Mouse (Mus musculus): Measurements from ENCODE around the gene Nol4l. TPM values are rescaled to one million over a fixed set of nuclear protein-coding genes. Genes with fewer than 3 reads are reported as not detected.

The Nol4l gene
- polyA plus RNA-seq, 1 experiment from 2014 or later: 6.9 TPM

- H3K27ac ChIP-seq: 0 out of 2 replicates have a peak overlapping the region, but pooled peaks have one; percentile 39
- ATAC-seq (replicated peaks; ENCODE audit: insufficient number of reproducible peaks, insufficient read depth, low FRiP score, low read depth): no peak; the same call in 1 of the 2 replicates
- WGBS: 51% methylated on average over 12 of the region's 12 CpGs
Observed at GRCm38 (mm10) chr2:153453961-153454759, 75.6 kb downstream of the Nol4l start.

GRCm38 (mm10) chr2:153448519-153448918 is 81.3 kb downstream of the Nol4l start:
- 82% methylated on average over 6 of the region's 6 CpGs for WGBS
- Histone ChIP-seq H3K9me3 (replicated peaks) (no peaks in the 10 kb centered on the region), H3K27ac (no peak overlapping the region), H3K9ac (no peak overlapping the region), H3K27me3 (no peaks in the 10 kb centered on the region), H3K36me3 (no peaks in the 10 kb centered on the region), H3K4me2 (no peak overlapping the region), H3K4me3 (no peak overlapping the region), H3K4me1 (replicated peaks) (peaks cover 10% of the 10 kb centered on the region)
- no peak for ATAC-seq (replicated peaks; ENCODE audit: insufficient number of reproducible peaks, insufficient read depth, low FRiP score, low read depth)

More at GRCm38 (mm10) chr2:153453961-153454759, 75.6 kb downstream of the Nol4l start:
- H3K4me1 ChIP-seq (replicated peaks): peaks cover 39% of the 10 kb centered on the region
- no peaks in the 10 kb centered on the region for H3K9me3 ChIP-seq (replicated peaks)
- H3K9ac ChIP-seq: no peak overlapping the region
- H3K36me3 ChIP-seq: no peaks in the 10 kb centered on the region
- no peak overlapping the region for H3K4me3 ChIP-seq
- H3K4me2 ChIP-seq: no peak overlapping the region
- H3K27me3 ChIP-seq: no peaks in the 10 kb centered on the region

- H3K36me3 ChIP-seq: no peaks in the 10 kb centered on the region
- 84% methylated on average over 3 of the region's 3 CpGs for WGBS
- no peak overlapping the region for H3K27ac ChIP-seq
- H3K4me2 ChIP-seq: no peak overlapping the region
- peaks cover 16% of the 10 kb centered on the region for H3K4me1 ChIP-seq (replicated peaks)
- no peaks in the 10 kb centered on the region for H3K27me3 ChIP-seq
- H3K9me3 ChIP-seq (replicated peaks): no peaks in the 10 kb centered on the region
- no peak overlapping the region for H3K4me3 ChIP-seq
- H3K9ac ChIP-seq: no peak overlapping the region
- ATAC-seq (replicated peaks; ENCODE audit: insufficient number of reproducible peaks, insufficient read depth, low FRiP score, low read depth): no peak
Observed at GRCm38 (mm10) chr2:153447719-153448118, 82.1 kb downstream of the Nol4l start.

DNA sequence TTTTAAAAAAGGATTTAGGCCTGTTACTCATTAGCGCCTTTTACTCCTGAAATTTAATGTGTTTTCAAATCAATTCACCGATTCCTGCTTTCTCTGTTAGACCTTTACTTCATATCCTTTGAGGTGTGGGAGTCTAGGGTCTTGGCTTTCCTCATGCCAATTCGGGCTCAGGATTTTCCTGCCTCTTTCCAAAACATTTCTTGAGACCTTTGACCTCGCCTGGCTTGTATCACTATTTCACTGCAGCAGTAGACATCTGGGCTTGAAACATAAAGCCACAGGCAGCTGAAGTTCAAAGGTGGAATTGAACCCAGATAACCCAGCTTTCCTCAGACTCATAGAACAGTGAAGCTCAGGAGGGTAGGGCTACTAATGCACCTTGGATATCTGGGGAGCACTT is 83.3 kb downstream of the Nol4l start:
- Histone ChIP-seq H3K9me3 (replicated peaks) (no peaks in the 10 kb centered on the region), H3K4me3 (no peak overlapping the region), H3K27me3 (no peaks in the 10 kb centered on the region), H3K4me1 (replicated peaks) (peaks cover 28% of the 10 kb centered on the region), H3K4me2 (peak overlapping the region; percentile 96; the same call in 1 of the 2 replicates), H3K27ac (no peak overlapping the region), H3K36me3 (no peaks in the 10 kb centered on the region), H3K9ac (no peak overlapping the region)
- ATAC-seq (replicated peaks; ENCODE audit: insufficient number of reproducible peaks, insufficient read depth, low FRiP score, low read depth): no peak
- WGBS: 21% methylated on average over 4 of the region's 4 CpGs

DNA sequence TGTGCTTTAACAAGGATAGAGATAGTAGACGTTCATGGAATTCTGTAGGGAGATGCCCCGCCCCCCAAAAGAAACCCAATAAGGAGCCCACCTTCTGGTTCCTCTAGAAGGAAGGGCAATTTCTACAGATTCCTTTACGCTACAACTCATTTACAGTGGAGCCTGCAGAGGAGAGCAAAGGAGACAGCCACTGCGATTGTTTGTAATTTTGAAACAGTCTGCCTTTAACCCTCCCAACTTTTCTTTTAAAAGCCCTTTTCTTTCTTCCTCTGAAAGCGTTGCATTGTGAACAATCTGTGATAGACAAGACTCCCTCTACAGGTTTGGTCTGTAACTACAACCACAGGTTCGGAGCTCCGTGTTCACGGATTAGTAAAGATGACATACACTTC is 83.8 kb downstream of the Nol4l start:
- H3K4me1 ChIP-seq (replicated peaks): peaks cover 33% of the 10 kb centered on the region
- no peaks in the 10 kb centered on the region for H3K9me3 ChIP-seq (replicated peaks)
- peak overlapping the region; percentile 96 for H3K4me2 ChIP-seq
- H3K27ac ChIP-seq: peak overlapping the region; percentile 96; the same call in 1 of the 2 replicates
- peak overlapping the region; percentile 98 for H3K4me3 ChIP-seq
- H3K9ac ChIP-seq: peak overlapping the region; percentile 69
- ATAC-seq (replicated peaks; ENCODE audit: insufficient number of reproducible peaks, insufficient read depth, low FRiP score, low read depth): no peak
- WGBS: 0% methylated on average over 8 of the region's 8 CpGs
- no peaks in the 10 kb centered on the region for H3K36me3 ChIP-seq
- H3K27me3 ChIP-seq: no peaks in the 10 kb centered on the region

- Histone ChIP-seq H3K27ac (peak overlapping the region; percentile 96), H3K27me3 (no peaks in the 10 kb centered on the region), H3K4me3 (peak overlapping the region; percentile 98), H3K9me3 (replicated peaks) (no peaks in the 10 kb centered on the region), H3K9ac (peak overlapping the region; percentile 69), H3K36me3 (no peaks in the 10 kb centered on the region), H3K4me1 (replicated peaks) (peaks cover 39% of the 10 kb centered on the region), H3K4me2 (peak overlapping the region; percentile 96)
- under 1% methylated on average over 59 of the region's 59 CpGs for WGBS
- peak; percentile 27; the same call in 1 of the 2 replicates for ATAC-seq (replicated peaks; ENCODE audit: insufficient number of reproducible peaks, insufficient read depth, low FRiP score, low read depth)
Observed at GRCm38 (mm10) chr2:153445137-153446016, 84.4 kb downstream of the Nol4l start.

DNA sequence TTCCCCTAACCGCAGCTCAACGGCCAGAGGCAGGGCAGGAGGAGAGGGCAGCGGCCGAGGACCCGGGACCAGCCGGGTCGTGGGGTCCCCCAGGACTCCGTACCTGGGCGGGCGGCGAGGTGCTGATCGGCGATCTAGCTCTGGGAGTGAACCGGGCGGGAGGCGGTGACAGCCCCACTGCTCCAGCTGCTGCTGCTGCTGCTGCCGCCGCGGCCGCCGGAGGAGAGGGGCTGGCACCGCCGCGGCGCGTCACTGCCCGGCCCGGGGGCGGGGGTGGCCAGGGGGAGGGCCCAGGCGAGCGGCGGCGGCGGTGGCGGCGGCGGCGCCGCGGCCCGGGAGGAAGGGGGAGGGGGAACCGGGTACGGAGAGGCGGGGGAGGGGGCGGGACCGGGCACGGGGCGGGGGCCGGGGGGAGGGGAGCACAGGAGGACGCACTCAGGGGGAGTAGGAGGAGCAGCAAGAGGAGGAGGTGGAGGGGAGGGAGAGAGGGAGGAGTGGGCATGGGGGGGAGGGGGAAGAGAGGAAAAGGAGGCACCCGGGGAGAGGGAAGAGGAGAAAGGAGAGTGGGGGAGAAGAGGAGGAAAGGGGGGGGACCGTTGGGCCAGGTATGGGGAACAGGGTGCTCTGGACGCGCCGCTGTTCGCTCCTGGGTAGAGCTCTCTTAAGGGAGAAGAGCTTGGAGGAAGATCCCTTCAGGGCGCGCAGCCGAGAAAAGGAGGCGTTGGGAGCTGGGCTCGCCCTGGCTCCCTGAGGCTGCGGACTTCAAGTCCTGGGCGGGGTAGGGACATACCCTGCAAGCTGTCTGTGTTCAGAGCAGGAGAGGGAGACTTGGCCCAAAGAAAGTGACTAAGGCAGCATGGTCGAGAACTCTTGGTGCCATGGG is 85.3 kb downstream of the Nol4l start:
- peaks cover 44% of the 10 kb centered on the region for H3K4me1 ChIP-seq (replicated peaks)
- H3K9ac ChIP-seq: peak overlapping the region; percentile 93
- peak overlapping the region; percentile 96 for H3K4me2 ChIP-seq
- under 1% methylated on average over 44 of the region's 64 CpGs for WGBS
- peak overlapping the region; percentile 96 for H3K27ac ChIP-seq
- peak; percentile 72 for ATAC-seq (replicated peaks; ENCODE audit: insufficient number of reproducible peaks, insufficient read depth, low FRiP score, low read depth)
- H3K36me3 ChIP-seq: no peaks in the 10 kb centered on the region
- H3K4me3 ChIP-seq: peak overlapping the region; percentile 98
- no peaks in the 10 kb centered on the region for H3K9me3 ChIP-seq (replicated peaks)
- H3K27me3 ChIP-seq: no peaks in the 10 kb centered on the region

DNA sequence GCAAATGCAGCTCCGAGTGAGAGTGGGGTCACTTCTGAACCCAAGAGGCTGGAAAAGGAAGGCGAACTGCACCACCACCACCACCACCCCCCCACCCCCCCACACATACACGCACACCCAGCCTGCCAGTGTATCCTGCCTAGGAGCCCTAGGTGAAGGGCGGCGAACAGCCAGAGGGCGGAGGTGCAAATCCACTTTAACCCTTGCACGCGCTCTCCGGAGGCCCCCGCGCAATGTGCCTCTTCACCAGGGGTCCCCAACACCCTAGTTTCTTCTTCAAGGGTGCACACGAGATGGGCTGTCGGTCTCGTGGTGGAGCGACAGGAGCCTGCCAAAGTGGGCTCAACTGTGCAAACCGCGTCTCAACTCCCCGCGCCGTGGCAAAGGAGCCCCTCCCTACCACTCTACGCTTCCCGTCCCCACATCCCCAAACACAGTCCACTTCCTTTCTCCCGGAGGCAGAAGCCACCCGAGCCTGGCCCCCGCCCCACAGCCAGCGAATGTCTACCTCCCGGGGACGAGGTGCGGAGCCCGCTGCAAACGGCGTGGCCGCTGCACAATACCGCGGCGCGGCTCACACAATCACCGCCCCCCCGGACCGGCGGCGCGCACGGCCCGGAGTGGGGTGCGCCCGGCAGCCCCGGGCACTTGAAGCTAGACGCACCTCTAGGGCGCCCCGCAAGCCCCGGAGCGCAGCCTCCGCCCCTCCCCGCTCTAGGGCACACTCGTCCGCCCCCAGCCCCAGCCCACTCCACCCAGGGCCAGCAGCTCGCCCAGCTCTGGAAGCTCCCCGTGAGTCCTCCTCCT is 86.1 kb downstream of the Nol4l start:
- peak overlapping the region; percentile 96 for H3K4me2 ChIP-seq
- ATAC-seq (replicated peaks; ENCODE audit: insufficient number of reproducible peaks, insufficient read depth, low FRiP score, low read depth): peak; percentile 37
- H3K27me3 ChIP-seq: no peaks in the 10 kb centered on the region
- peaks cover 51% of the 10 kb centered on the region for H3K4me1 ChIP-seq (replicated peaks)
- H3K4me3 ChIP-seq: peak overlapping the region; percentile 98
- under 1% methylated on average over 53 of the region's 59 CpGs for WGBS
- peak overlapping the region; percentile 96 for H3K27ac ChIP-seq
- peak overlapping the region; percentile 93 for H3K9ac ChIP-seq
- no peaks in the 10 kb centered on the region for H3K36me3 ChIP-seq
- H3K9me3 ChIP-seq (replicated peaks): no peaks in the 10 kb centered on the region

DNA sequence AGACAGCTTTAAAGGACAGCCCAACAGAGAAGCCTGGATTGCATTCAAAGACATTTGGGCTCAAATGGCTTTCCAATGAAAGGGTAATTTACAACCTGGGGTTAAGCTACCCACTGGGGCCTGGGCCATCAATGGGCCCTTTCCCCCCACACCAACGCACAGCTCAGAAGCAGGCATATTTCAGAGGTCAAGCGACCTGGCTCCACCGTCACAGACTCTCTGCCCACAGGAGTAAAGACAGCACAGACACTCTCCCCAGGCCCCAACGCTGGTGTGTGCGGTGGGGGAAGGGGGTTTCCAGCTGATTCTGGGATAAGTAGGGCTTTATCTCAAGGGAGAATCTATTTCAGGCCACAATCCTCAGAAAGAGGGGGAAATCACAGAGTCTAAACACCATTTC is 87.1 kb downstream of the Nol4l start:
- Histone ChIP-seq H3K9ac (peak overlapping the region; percentile 93), H3K4me3 (peak overlapping the region; percentile 98), H3K4me1 (replicated peaks) (peaks cover 60% of the 10 kb centered on the region), H3K27ac (peak overlapping the region; percentile 96), H3K27me3 (no peaks in the 10 kb centered on the region), H3K36me3 (no peaks in the 10 kb centered on the region), H3K9me3 (replicated peaks) (no peaks in the 10 kb centered on the region), H3K4me2 (peak overlapping the region; percentile 96)
- WGBS: 31% methylated on average over 5 of the region's 5 CpGs
- ATAC-seq (replicated peaks; ENCODE audit: insufficient number of reproducible peaks, insufficient read depth, low FRiP score, low read depth): no peak

DNA sequence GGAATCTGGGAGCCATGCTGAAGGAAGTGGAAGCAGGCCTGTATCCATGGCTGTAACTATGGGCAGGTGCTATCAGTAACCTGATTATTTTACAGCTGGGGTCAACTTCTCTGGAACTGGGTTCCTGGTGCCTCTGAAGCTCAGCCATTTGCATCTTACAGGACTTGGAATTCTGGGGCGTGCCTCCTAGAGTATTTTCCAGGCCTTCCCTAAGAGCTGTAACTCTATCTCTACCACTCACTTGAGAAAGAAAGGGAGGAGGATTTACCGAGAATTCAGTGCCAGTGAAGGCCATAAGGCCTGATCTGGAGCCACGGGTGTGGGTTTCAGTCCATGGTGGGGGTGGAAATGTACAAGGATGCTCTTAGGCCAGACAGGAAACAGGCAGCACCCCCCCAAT is 88.5 kb downstream of the Nol4l start:
- Histone ChIP-seq H3K4me2 (peak overlapping the region; percentile 96; the same call in 1 of the 2 replicates), H3K27me3 (no peaks in the 10 kb centered on the region), H3K36me3 (no peaks in the 10 kb centered on the region), H3K9me3 (replicated peaks) (no peaks in the 10 kb centered on the region), H3K4me3 (peak overlapping the region; percentile 10; the same call in 1 of the 2 replicates), H3K9ac (no peak overlapping the region), H3K4me1 (replicated peaks) (peaks cover 71% of the 10 kb centered on the region), H3K27ac (peak overlapping the region; percentile 96)
- 36% methylated on average over 3 of the region's 3 CpGs for WGBS
- no peak for ATAC-seq (replicated peaks; ENCODE audit: insufficient number of reproducible peaks, insufficient read depth, low FRiP score, low read depth)

Data from heart, embryonic 15.5 days (tissue).